Mouse (Mus musculus) granulocyte monocyte progenitor cell, adult 5-6 weeks (primary cell): ENCODE data around the gene Fkbp4. TPM values are rescaled to one million over a fixed set of nuclear protein-coding genes. Genes with fewer than 3 reads are reported as not detected.

Source experiments
- ATAC-seq: replicated peaks from 2 replicates; pipeline ENCODE4 v1.8.0; 2016; ENCODE audit warnings: mild to moderate bottlenecking, moderate TSS enrichment, inconsistent platforms; ENCODE audit not compliant: poor library complexity, severe bottlenecking
- total RNA-seq, 2 experiments: library from RNA; stranded (forward) in 1 of 2; stranded (reverse) in 1 of 2; fragments of 200-712, 200-1000 nt in 1 of 2; fragments of >200 nt in 1 of 2; fragmentation: Nextera tagmentation in 1 of 2; gene quantifications; 2 replicates each; pipeline ENCODE4 v1.2.3; 2014 to 2017

Fkbp4 gene
- total RNA-seq, 2 experiments from 2014 or later = 249 to 331 TPM

DNA sequence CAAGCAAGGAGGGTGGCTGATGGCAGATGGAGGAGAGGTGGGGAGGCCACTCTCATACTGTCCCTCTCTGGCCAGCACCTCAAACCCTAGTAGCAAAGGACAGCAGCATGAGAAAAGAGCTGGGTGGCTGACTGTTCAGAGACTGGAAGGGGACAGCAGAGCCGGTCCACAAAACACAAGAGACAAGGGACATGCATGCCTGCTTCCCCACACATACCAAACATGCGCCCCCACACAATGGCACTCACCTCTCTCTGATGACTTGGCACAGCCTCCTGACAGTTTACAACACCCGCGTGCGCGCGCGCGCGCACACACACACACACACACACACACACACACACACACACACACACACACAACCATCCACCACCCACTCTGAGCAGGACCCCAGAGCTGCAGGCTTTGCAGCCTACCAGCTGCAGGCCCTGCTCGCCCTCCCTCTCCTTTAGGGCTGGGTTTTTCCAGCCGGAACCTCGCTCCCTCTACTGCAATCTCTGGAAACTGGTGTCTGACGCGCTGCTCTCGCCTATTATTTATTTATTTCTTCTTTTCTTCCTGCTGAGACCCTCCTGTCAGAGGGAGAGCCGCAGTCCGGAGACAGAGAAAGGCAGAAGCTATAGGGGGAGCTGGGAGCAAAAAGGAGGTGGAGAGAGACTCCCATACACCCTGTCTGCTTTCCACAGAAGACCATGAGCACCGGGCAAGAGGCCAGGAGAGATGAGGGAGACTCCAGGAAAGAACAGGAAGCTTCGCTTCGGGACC lies 38.9 kb downstream of the Fkbp4 start:
- ATAC-seq = no peak

DNA sequence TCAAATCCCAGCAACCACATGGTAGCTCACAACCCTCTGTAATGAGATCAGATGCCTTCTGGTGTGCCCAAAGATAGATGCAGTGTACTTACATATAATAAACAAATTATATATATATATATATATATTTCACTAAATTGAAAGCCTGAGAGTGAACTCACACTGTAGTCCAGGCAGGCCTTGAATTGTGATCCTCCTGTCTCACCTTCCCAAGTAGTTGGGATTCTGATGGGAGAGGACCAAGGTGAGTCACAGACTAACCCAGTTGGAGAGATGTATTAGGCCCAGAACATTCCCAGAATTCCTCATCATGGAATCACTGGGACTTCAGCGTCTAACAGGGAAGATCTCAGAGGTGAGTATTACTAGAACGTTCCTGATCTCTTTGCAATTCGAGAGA lies 39.5 kb downstream of the Fkbp4 start, which contains the start of gene Nrip2:
Gene Nrip2, plus strand, starts transcription at position 301 of the 400 bp plus-strand sequence.
- no peak for ATAC-seq

DNA sequence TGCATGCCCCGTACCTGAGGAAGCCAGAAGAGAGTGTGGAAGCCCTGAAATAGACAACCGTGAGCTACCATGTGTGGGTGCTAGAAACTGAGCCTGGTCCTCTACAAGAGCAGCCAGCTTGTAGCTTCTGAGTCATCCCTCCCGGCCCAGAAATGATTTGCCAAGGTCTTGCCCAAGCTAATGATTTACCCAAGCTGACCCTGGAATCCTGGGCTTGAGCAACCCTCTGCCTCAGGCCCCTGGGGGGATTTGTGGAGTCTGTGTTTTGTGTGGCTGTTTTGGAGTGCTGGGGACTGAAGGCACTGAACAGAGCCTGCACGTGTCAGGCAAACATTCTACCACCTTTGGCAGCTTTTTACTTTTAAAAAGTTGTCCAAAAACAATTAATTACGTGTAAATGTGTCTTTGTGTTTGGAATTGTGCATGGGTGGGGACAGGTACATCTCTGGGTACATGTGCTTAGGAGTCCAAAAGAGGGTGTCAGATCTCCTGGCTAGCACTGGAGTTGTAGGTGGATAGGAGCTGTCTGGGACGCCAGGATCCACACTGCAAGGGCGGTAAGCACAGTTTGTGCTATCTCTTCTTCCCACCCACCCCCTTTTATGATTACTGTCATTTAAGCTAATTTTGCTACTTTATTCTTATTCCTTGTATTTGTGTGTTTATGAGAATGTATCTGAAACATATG lies 40.8 kb downstream of the Fkbp4 start:
- ATAC-seq = no peak

DNA sequence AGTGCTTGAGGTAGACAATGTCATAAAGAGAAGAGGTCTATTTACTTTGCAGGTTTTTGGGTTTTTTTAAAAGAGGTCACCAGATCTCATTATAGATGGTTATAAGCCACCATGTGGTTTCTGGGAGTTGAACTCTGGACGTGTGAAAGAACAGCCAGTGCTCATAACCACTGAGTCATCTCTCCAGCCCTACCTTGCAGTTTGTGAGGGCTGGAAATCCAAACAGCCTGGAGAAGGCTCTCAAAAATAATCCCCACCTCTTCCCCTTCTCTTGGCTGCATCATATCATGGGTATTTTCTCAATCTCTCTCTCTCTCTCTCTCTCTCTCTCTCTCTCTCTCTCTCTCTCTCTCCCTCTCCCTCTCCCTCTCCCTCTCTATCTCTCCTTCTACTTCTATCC lies 47.8 kb downstream of the Fkbp4 start:
- no peak for ATAC-seq

DNA sequence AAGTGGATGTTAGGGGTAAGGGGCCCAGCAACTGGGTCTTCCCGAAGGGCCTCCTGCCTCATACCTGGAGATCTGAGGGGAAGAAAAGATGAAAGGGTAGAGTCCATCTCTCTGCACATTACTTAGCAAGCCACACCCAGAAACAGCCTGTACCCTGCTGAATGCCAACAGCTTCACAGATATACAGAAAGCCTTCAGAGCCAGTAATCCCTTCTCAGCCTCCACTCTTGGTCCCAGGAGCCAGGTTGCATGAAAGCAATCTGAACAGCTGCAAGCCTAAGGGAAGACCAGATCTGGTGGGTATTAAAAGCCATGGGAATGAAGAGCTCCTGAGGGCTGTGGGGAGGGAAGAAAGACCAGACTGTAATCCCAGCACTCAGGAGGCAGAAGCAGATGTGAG lies 49.3 kb downstream of the Fkbp4 start:
- ATAC-seq = no peak

DNA sequence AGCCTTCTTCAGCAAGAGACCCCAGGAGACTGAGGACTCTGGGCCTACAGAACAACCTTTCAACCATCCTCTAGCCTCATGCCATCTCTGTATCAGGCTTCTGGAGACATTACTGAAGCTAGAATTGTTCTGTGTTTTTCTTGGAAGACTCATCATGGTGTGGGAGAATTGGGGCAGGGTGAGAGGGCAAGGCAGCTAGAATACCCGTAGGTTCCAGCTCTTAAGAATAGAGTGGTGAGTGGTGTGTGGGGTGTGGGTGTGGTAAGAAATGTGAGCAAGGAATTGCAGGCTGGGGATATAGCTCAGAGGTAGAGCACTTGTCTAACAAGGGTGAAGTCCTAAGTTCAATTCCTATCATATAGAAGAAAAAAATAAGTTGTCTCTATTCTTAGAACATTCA lies 53.5 kb downstream of the Fkbp4 start:
- ATAC-seq = no peak

DNA sequence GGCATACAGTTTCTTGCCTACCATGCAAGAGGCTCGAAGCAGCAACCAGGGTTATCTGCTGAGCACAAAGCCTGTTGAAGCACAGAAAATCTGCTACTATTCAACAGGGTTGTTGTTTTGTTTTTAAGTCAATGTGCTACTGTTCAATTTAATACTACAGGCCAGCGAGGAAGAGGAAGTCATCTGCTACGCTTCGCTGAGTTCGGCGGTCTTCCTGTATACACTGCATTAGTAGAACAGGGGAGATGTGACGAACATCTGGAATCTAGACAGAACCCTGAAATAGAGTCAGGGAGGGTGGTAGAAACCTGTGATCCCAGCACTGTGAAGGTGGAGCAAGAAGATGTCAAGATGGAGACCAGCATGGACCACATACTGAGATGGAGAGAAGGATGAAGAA lies 54.7 kb downstream of the Fkbp4 start:
- no peak for ATAC-seq

DNA sequence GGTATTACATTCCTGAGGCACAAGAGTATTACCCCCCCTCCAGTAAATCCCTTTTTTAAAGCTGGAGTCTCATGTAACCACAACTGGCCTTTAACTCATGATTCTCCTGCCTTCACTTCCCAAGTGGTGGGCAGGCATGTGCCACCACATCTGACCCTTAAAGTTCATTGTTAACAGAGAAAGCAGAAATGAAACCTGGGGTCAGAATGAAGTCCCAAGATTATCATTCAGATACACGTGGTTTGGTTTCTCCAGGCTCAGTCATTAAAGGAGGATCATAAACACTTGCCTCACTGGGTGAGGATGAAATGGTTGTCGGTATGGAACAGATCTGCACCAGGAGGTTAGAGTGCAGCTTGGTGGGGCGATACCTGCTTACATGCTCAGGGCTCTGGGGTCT lies 57.2 kb downstream of the Fkbp4 start:
- ATAC-seq = peak; percentile 75

DNA sequence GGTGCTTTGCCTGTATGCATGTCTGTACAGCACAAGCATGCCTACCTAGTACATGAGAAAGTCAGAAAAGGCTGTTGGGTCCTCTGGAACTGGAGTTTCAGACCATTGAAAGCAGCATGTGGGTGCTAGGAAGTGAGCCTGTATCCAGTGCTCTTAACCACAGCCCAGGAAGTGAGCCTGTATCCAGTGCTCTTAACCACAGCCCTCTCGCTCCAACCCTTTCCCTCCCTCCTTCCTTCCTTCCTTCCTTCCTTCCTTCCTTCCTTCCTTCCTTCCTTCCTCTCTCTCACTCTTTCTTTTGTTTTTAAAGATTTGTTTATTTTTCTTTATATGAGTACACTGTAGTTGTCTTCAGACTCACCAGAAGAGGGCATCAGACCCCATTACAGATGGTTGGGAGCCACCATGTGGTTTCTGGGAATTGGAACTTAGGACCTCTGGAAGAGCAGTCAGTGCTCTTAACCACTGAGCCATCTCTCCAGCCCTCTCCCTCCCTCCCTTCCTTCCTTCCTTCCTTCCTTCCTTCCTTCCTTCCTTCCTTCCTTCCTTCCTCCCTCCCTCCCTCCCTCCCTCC lies 57.8 kb downstream of the Fkbp4 start:
- peak; percentile 36 for ATAC-seq

Other genes with a start within 250 kb of the Fkbp4 start
- gene Tead4, start 137.9 kb downstream of the Fkbp4 start, total RNA-seq (2014; fragmentation: Nextera tagmentation) = not detected in 2 replicates
- gene Tead4, start 137.9 kb downstream of the Fkbp4 start, total RNA-seq (2017) = not detected in 2 replicates
- gene Tulp3, start 82.8 kb downstream of the Fkbp4 start, total RNA-seq (2014; fragmentation: Nextera tagmentation) = 0.21 and 3.7 TPM in 2 replicates
- 0.46 TPM in 1 of 2 replicates, not detected in the other for gene Tulp3, start 82.8 kb downstream of the Fkbp4 start, total RNA-seq (2017)
- 43.7 and 51.3 TPM in 2 replicates for gene Rhno1, start 75.8 kb downstream of the Fkbp4 start, total RNA-seq (2014; fragmentation: Nextera tagmentation)
- 33.3 and 37.4 TPM in 2 replicates for gene Rhno1, start 75.8 kb downstream of the Fkbp4 start, total RNA-seq (2017)
- gene Foxm1, start 75.7 kb downstream of the Fkbp4 start, total RNA-seq (2014; fragmentation: Nextera tagmentation) = 38.8 and 53.2 TPM in 2 replicates
- 12.8 and 18.2 TPM in 2 replicates for gene Foxm1, start 75.7 kb downstream of the Fkbp4 start, total RNA-seq (2017)
- not detected in 2 replicates for gene Tex52, start 63.2 kb downstream of the Fkbp4 start, total RNA-seq (2014; fragmentation: Nextera tagmentation)
- 0.22 TPM in 1 of 2 replicates, not detected in the other for gene Tex52, start 63.2 kb downstream of the Fkbp4 start, total RNA-seq (2017)
- gene Gm44596, start 63.2 kb downstream of the Fkbp4 start, total RNA-seq (2014; fragmentation: Nextera tagmentation) = not detected in 2 replicates
- gene Gm44596, start 63.2 kb downstream of the Fkbp4 start, total RNA-seq (2017) = not detected in 2 replicates
- not detected in 2 replicates for gene Nrip2, start 39.4 kb downstream of the Fkbp4 start, total RNA-seq (2014; fragmentation: Nextera tagmentation)
- gene Nrip2, start 39.4 kb downstream of the Fkbp4 start, total RNA-seq (2017) = not detected in 2 replicates
- 9.9 and 75.9 TPM in 2 replicates for gene Itfg2, start 13.7 kb downstream of the Fkbp4 start, total RNA-seq (2014; fragmentation: Nextera tagmentation)
- gene Itfg2, start 13.7 kb downstream of the Fkbp4 start, total RNA-seq (2017) = 23.5 and 33.3 TPM in 2 replicates
- not detected in 2 replicates for gene Pzp, start 88.0 kb upstream of the Fkbp4 start, total RNA-seq (2014; fragmentation: Nextera tagmentation)
- not detected in 2 replicates for gene Pzp, start 88.0 kb upstream of the Fkbp4 start, total RNA-seq (2017)
- gene A2ml1, start 142.9 kb upstream of the Fkbp4 start, total RNA-seq (2014; fragmentation: Nextera tagmentation) = 7.0 TPM in 1 of 2 replicates, not detected in the other
- not detected in 2 replicates for gene A2ml1, start 142.9 kb upstream of the Fkbp4 start, total RNA-seq (2017)
- not detected in 2 replicates for gene Klrb1a, start 184.9 kb upstream of the Fkbp4 start, total RNA-seq (2014; fragmentation: Nextera tagmentation)
- not detected in 2 replicates for gene Klrb1a, start 184.9 kb upstream of the Fkbp4 start, total RNA-seq (2017)
- not detected in 2 replicates for gene Clec2h, start 223.7 kb upstream of the Fkbp4 start, total RNA-seq (2014; fragmentation: Nextera tagmentation)
- not detected in 2 replicates for gene Clec2h, start 223.7 kb upstream of the Fkbp4 start, total RNA-seq (2017)